Mouse (Mus musculus) fibroblast of lung, adult 2 months (primary cell): ENCODE data around the gene Cenpj.

Experiments
- DNase-seq: peaks from one replicate; pipeline ENCODE4 v3.0.0-alpha.2; 2011; ENCODE audit warnings: low read depth

Cenpj gene

GRCm38 (mm10) chr14:56575416-56575815 lies at the start of gene Cenpj, which contains the start of gene Parp4:
Cenpj (minus strand) TSS chr14:56575425.
Parp4 (plus strand) TSS chr14:56575619.
- peak; percentile 61 for DNase-seq

GRCm38 (mm10) chr14:56620425-56620824 lies 45.2 kb upstream of the Cenpj start:
- no peak for DNase-seq

- no peak for DNase-seq
Observed at GRCm38 (mm10) chr14:56617470-56617869, 42.2 kb upstream of the Cenpj start.

- DNase-seq: no peak
Observed at GRCm38 (mm10) chr14:56613212-56613611, 38.0 kb upstream of the Cenpj start.

- no peak for DNase-seq
Observed at GRCm38 (mm10) chr14:56605136-56605535, 29.9 kb upstream of the Cenpj start.

- DNase-seq: no peak
Observed at GRCm38 (mm10) chr14:56604438-56604837, 29.2 kb upstream of the Cenpj start.

- DNase-seq: no peak
Observed at GRCm38 (mm10) chr14:56602069-56602468, 26.8 kb upstream of the Cenpj start.

GRCm38 (mm10) chr14:56598759-56599158 lies 23.5 kb upstream of the Cenpj start:
- no peak for DNase-seq

- DNase-seq: no peak
Observed at GRCm38 (mm10) chr14:56594811-56595210, 19.6 kb upstream of the Cenpj start.

GRCm38 (mm10) chr14:56592191-56592590 lies 17.0 kb upstream of the Cenpj start:
- no peak for DNase-seq

- no peak for DNase-seq
Observed at GRCm38 (mm10) chr14:56582294-56582693, 7.1 kb upstream of the Cenpj start.

- DNase-seq: no peak
Observed at GRCm38 (mm10) chr14:56581117-56581516, 5.9 kb upstream of the Cenpj start.

GRCm38 (mm10) chr14:56579011-56579410 lies 3.8 kb upstream of the Cenpj start:
- DNase-seq: no peak

- no peak for DNase-seq
Observed at GRCm38 (mm10) chr14:56575969-56576901, 1.0 kb upstream of the Cenpj start.

GRCm38 (mm10) chr14:56572546-56572945 lies 2.7 kb downstream of the Cenpj start:
- no peak for DNase-seq

GRCm38 (mm10) chr14:56571310-56572093 lies 3.7 kb downstream of the Cenpj start:
- DNase-seq: peak; percentile 92

GRCm38 (mm10) chr14:56569041-56569440 lies 6.2 kb downstream of the Cenpj start:
- DNase-seq: no peak

- DNase-seq: no peak
Observed at GRCm38 (mm10) chr14:56567476-56567875, 7.7 kb downstream of the Cenpj start.

GRCm38 (mm10) chr14:56559134-56559533 lies 16.1 kb downstream of the Cenpj start:
- DNase-seq: no peak

GRCm38 (mm10) chr14:56554716-56555115 lies 20.5 kb downstream of the Cenpj start:
- DNase-seq: no peak

- no peak for DNase-seq
Observed at GRCm38 (mm10) chr14:56553331-56553730, 21.9 kb downstream of the Cenpj start.

- DNase-seq: no peak
Observed at GRCm38 (mm10) chr14:56552924-56553323, 22.3 kb downstream of the Cenpj start.

- no peak for DNase-seq
Observed at GRCm38 (mm10) chr14:56550960-56551359, 24.3 kb downstream of the Cenpj start.
